Mouse (Mus musculus) MEL (cell line): ENCODE measurements at regions not wholly inside any gene's neighbourhood (a gene's known extent, or its start where the extent isn't known, plus 50 kb on each side); places are given as distances from the start of the nearest gene placed in this dataset.

Source experiments
- DNase-seq: peaks from one replicate; pipeline ENCODE4 v3.0.0; 2011; ENCODE audit warnings: low read depth, low spot score
- H3K27ac ChIP-seq: 2 replicates; pipeline ENCODE4 v1.5.1; 2012; ENCODE audit warnings: low read depth, mild to moderate bottlenecking, control low read depth, low read length, moderate library complexity; ENCODE audit not compliant: control insufficient read depth
- H3K27me3 ChIP-seq, 2 experiments: fragments of 150-350 bp in 1 of 2; sonication (generic) in 1 of 2; 2 replicates each; pipeline ENCODE4 v1.6.1; 2012; ENCODE audit warnings: low read length in 2 of 2, mild to moderate bottlenecking in 2 of 2, improper control_type of control experiment in 1 of 2, moderate library complexity in 1 of 2; ENCODE audit not compliant: insufficient read depth in 2 of 2, control insufficient read depth in 1 of 2
- H3K36me3 ChIP-seq, 2 experiments: 2 replicates each; pipeline ENCODE4 v1.6.1; 2012 to 2014; ENCODE audit warnings: low read length in 2 of 2, improper control_type of control experiment in 1 of 2, inconsistent platforms in 1 of 2, mild to moderate bottlenecking in 1 of 2; ENCODE audit not compliant: insufficient read depth in 2 of 2, control insufficient read depth in 1 of 2
- H3K4me1 ChIP-seq, 2 experiments: fragments of 150-350 bp in 1 of 2; sonication (generic) in 1 of 2; 2 replicates each; pipeline ENCODE4 v1.6.1; 2012; ENCODE audit warnings: low read length in 2 of 2, improper control_type of control experiment in 1 of 2, mild to moderate bottlenecking in 1 of 2; ENCODE audit not compliant: insufficient read depth in 2 of 2, control insufficient read depth in 1 of 2
- H3K4me3 ChIP-seq, 2 experiments: fragments of 150-350 bp in 1 of 2; sonication (generic) in 1 of 2; 2 replicates each; pipeline ENCODE4 v1.5.1; 2012; ENCODE audit warnings: low read depth in 2 of 2, low read length in 2 of 2, mild to moderate bottlenecking in 2 of 2, moderate library complexity in 2 of 2, control low read depth in 1 of 2, improper control_type of control experiment in 1 of 2; ENCODE audit not compliant: control insufficient read depth in 1 of 2, insufficient read depth in 1 of 2
- H3K79me2 ChIP-seq: 2 replicates; pipeline ENCODE4 v1.6.1; 2012; ENCODE audit warnings: mild to moderate bottlenecking, low read length, moderate library complexity; ENCODE audit not compliant: control insufficient read depth, poor library complexity, insufficient read depth
- H3K9ac ChIP-seq: 2 replicates; pipeline ENCODE4 v1.6.1; 2012; ENCODE audit warnings: low read depth, mild to moderate bottlenecking, control low read depth, low read length, moderate library complexity; ENCODE audit not compliant: control insufficient read depth, poor library complexity, severe bottlenecking
- H3K9me3 ChIP-seq: fragments of 150-350 bp; sonication (generic); replicated peaks from 2 replicates; pipeline ENCODE4 v1.6.1; 2012; ENCODE audit warnings: mild to moderate bottlenecking, low read length, improper control_type of control experiment, moderate library complexity; ENCODE audit not compliant: insufficient read depth
- CTCF ChIP-seq, 3 experiments: IDR thresholded peaks in 2 of 3; conservative IDR thresholded peaks in 1 of 3; 2 replicates each; pipeline ENCODE4 v1.5.1; 2011 to 2012; ENCODE audit warnings: low read length in 3 of 3, low read depth in 2 of 3, mild to moderate bottlenecking in 2 of 3, improper control_type of control experiment in 1 of 3, inconsistent platforms in 1 of 3, mixed read lengths in 1 of 3, moderate library complexity in 1 of 3; ENCODE audit not compliant: control insufficient read depth in 1 of 3, insufficient read depth in 1 of 3, poor library complexity in 1 of 3, severe bottlenecking in 1 of 3
- E2F4 ChIP-seq: IDR thresholded peaks from 2 replicates; pipeline ENCODE4 v1.6.1; 2011; ENCODE audit warnings: low read depth, low read length, improper control_type of control experiment, borderline replicate concordance
- EP300 ChIP-seq, 2 experiments: IDR thresholded peaks; 2 replicates each; pipeline ENCODE4 v1.6.1; 2011; ENCODE audit warnings: improper control_type of control experiment in 2 of 2, low read length in 2 of 2, low read depth in 1 of 2, mild to moderate bottlenecking in 1 of 2
- GABPA ChIP-seq: IDR thresholded peaks from 2 replicates; pipeline ENCODE4 v1.6.1; 2012; ENCODE audit warnings: low read depth, mild to moderate bottlenecking, inconsistent platforms, low read length, improper control_type of control experiment, moderate library complexity
- GATA1 ChIP-seq: IDR thresholded peaks from 2 replicates; pipeline ENCODE4 v1.6.1; 2011; ENCODE audit warnings: low read depth, low read length, improper control_type of control experiment
- MAFK ChIP-seq: IDR thresholded peaks from 2 replicates; pipeline ENCODE4 v1.6.1; 2011; ENCODE audit warnings: low read depth, mild to moderate bottlenecking, low read length, improper control_type of control experiment, borderline replicate concordance
- MAX ChIP-seq: IDR thresholded peaks from 2 replicates; pipeline ENCODE4 v1.6.1; 2011; ENCODE audit warnings: low read length, improper control_type of control experiment
- MEF2A ChIP-seq: IDR thresholded peaks from 2 replicates; pipeline ENCODE4 v1.6.1; 2014; ENCODE audit warnings: low read depth, mild to moderate bottlenecking, inconsistent platforms, low read length, improper control_type of control experiment; ENCODE audit not compliant: poor library complexity, insufficient replicate concordance, severe bottlenecking; ENCODE audit errors: extremely low read depth
- NRF1 ChIP-seq: IDR thresholded peaks from 2 replicates; pipeline ENCODE4 v1.6.1; 2014; ENCODE audit warnings: low read depth, mild to moderate bottlenecking, inconsistent platforms, low read length, improper control_type of control experiment, moderate library complexity; ENCODE audit not compliant: poor library complexity, insufficient read depth, severe bottlenecking
- RAD21 ChIP-seq: IDR thresholded peaks from 2 replicates; pipeline ENCODE4 v1.6.1; 2011; ENCODE audit warnings: mild to moderate bottlenecking, low read depth, low read length, improper control_type of control experiment
- TBP ChIP-seq: IDR thresholded peaks from 2 replicates; pipeline ENCODE4 v1.8.0; 2011; ENCODE audit warnings: low read depth, low read length, improper control_type of control experiment
- USF1 ChIP-seq: IDR thresholded peaks from 2 replicates; pipeline ENCODE4 v1.6.1; 2014; ENCODE audit warnings: low read depth, mild to moderate bottlenecking, inconsistent platforms, low read length, improper control_type of control experiment, moderate library complexity

GRCm38 (mm10) chr12:97862921-97863320 lies 396.3 kb downstream of the Galc start:
- Histone ChIP-seq H3K27ac (no peak overlapping the region), H3K9ac (no peak overlapping the region), H3K4me3 (no peak overlapping the region), H3K4me1 (no peaks in the 10 kb centered on the region), H3K36me3 (no peaks in the 10 kb centered on the region)
- no peak for DNase-seq
- no peak for TF ChIP-seq NRF1
- TF ChIP-seq TBP: no peak
- no peak for TF ChIP-seq CTCF (IDR thresholded peaks at IDR 0.05 in 2 of 3, conservative IDR thresholded peaks at IDR 0.05 in 1 of 3; ENCODE audit: control insufficient read depth in 1 of 3, insufficient read depth in 1 of 3, low read depth in 2 of 3, low read length in 3 of 3, poor library complexity in 1 of 3, severe bottlenecking in 1 of 3)
- TF ChIP-seq MEF2A: no peak
- TF ChIP-seq, all 39 proteins: peak for 0
- Histone ChIP-seq H3K79me2 (no peaks in the 10 kb centered on the region), H3K9me3 (no peaks in the 10 kb centered on the region), H3K27me3 (no peaks in the 10 kb centered on the region)

GRCm38 (mm10) chr12:97836202-97836908 lies 422.9 kb downstream of the Galc start:
- Histone ChIP-seq H3K4me3 (no peak overlapping the region), H3K27me3 (no peaks in the 10 kb centered on the region)
- no peak for DNase-seq
- TF ChIP-seq MAFK (no peak), EP300 (IDR thresholded peaks at IDR 0.05; ENCODE audit: low read depth in 1 of 2, low read length in 2 of 2) (no peak), GABPA (no peak), MEF2A (no peak), GATA1 (no peak), USF1 (no peak), NRF1 (no peak), E2F4 (no peak), CTCF (IDR thresholded peaks at IDR 0.05 in 2 of 3, conservative IDR thresholded peaks at IDR 0.05 in 1 of 3; ENCODE audit: control insufficient read depth in 1 of 3, insufficient read depth in 1 of 3, low read depth in 2 of 3, low read length in 3 of 3, poor library complexity in 1 of 3, severe bottlenecking in 1 of 3) (no peak), MAX (no peak), RAD21 (no peak)
- TF ChIP-seq, all 39 proteins: peak for 0
- Histone ChIP-seq H3K4me1 (no peaks in the 10 kb centered on the region), H3K9me3 (no peaks in the 10 kb centered on the region), H3K79me2 (no peaks in the 10 kb centered on the region), H3K27ac (no peak overlapping the region), H3K9ac (no peak overlapping the region), H3K36me3 (no peaks in the 10 kb centered on the region)
